8 mouse cellular contexts compared by ENCODE assay signal in genomic region chr6:31218139-31218750, GRCm38 (mm10).
A peak's percentile ranks its signal among the peaks of the same experiment; 100 is the strongest.
DNase-seq lines count a peak whose midpoint lies in the region; ATAC-seq and TF ChIP-seq lines count a peak whose summit lies in the region.

No protein-coding gene starts in this region.

- no peak overlapping the region for H3K27ac ChIP-seq in forebrain, embryonic 10.5 days
- H3K27ac ChIP-seq in heart, embryonic 15.5 days = 0 out of 2 replicates have a peak overlapping the region, but pooled peaks have one; percentile 30
- H3K27ac ChIP-seq in liver, embryonic 14.5 days = no peak overlapping the region

- H3K36me3 ChIP-seq in forebrain, embryonic 10.5 days (replicated peaks) = no peaks in the 10 kb centered on the region
- no peaks in the 10 kb centered on the region for H3K36me3 ChIP-seq in heart, embryonic 15.5 days
- no peaks in the 10 kb centered on the region for H3K36me3 ChIP-seq in liver, embryonic 14.5 days (replicated peaks; ENCODE audit: control insufficient read depth, insufficient read depth, low read depth)

- H3K4me3 ChIP-seq in forebrain, embryonic 10.5 days = peak overlapping the region; percentile 78
- peak overlapping the region; percentile 71 for H3K4me3 ChIP-seq in heart, embryonic 15.5 days
- H3K4me3 ChIP-seq in liver, embryonic 14.5 days (ENCODE audit: insufficient read depth in 1 of 2, low read depth in 2 of 2, low read length in 2 of 2) = peak overlapping the region; percentile 40 to 41

- TF ChIP-seq EP300 in liver, embryonic 14.5 days (IDR thresholded peaks at IDR 0.05; ENCODE audit: low read depth) = no peak

- peak overlapping the region; percentile 100 for H3K4me2 ChIP-seq in heart, embryonic 15.5 days
- H3K4me2 ChIP-seq in liver, embryonic 14.5 days (ENCODE audit: low read depth) = peak overlapping the region; percentile 71

- H3K9ac ChIP-seq in heart, embryonic 15.5 days = peak overlapping the region; percentile 36
- H3K9ac ChIP-seq in liver, embryonic 14.5 days (replicated peaks) = no peak overlapping the region

- WGBS in forebrain, embryonic 10.5 days = under 1% methylated on average over 40 of the region's 40 CpGs
- under 1% methylated on average over 40 of the region's 40 CpGs for WGBS in heart, embryonic 15.5 days
- 1% methylated on average over 40 of the region's 40 CpGs for WGBS in liver, embryonic 14.5 days (ENCODE audit: insufficient replicate concordance)

- no peak for TF ChIP-seq CTCF in liver, embryonic 14.5 days (IDR thresholded peaks at IDR 0.05; ENCODE audit: low read depth)

- 0 out of 2 replicates have a peak, but pooled peaks have one; percentile 8 for ATAC-seq in heart, embryonic 15.5 days (replicated peaks; ENCODE audit: insufficient number of reproducible peaks, insufficient read depth, low FRiP score, low read depth)
- no peak for ATAC-seq in liver, embryonic 14.5 days (ENCODE audit: insufficient read depth)

- peaks cover 54% of the 10 kb centered on the region for H3K4me1 ChIP-seq in forebrain, embryonic 10.5 days
- peaks cover 35% of the 10 kb centered on the region for H3K4me1 ChIP-seq in heart, embryonic 15.5 days (replicated peaks)
- 0 out of 4 replicates have a peak, but pooled peaks cover 0 to 2% of the 10 kb centered on the region in 2 experiments for H3K4me1 ChIP-seq in liver, embryonic 14.5 days (replicated peaks; ENCODE audit: control insufficient read depth in 2 of 2, insufficient read depth in 2 of 2, low read length in 1 of 2)

- peak; percentile 73 to 80 for DNase-seq in CD8-positive naive resting alpha-beta T cell, adult 2 months (ENCODE audit: low read depth in 2 of 2, low spot score in 2 of 2)
- peak; percentile 74 to 81 for DNase-seq in adrenal gland, postnatal 36 days
- DNase-seq in forebrain, embryonic 10.5 days (ENCODE audit: extremely low spot score, low spot score) = peak; percentile 65
- DNase-seq in kidney, postnatal 10 days = peak; percentile 42
- DNase-seq in liver, embryonic 14.5 days (ENCODE audit: low read depth in 3 of 3, low spot score in 3 of 3) = no peak
- DNase-seq in natural killer cell, adult 2 months (ENCODE audit: low spot score in 2 of 2) = peak; percentile 81 to 85
- peak; percentile 57 for DNase-seq in thymus, postnatal 0 days (ENCODE audit: low spot score)

- peaks cover 95% of the 10 kb centered on the region for H3K27me3 ChIP-seq in forebrain, embryonic 10.5 days (ENCODE audit: poor library complexity, severe bottlenecking)
- H3K27me3 ChIP-seq in heart, embryonic 15.5 days = peaks cover 45% of the 10 kb centered on the region
- H3K27me3 ChIP-seq in liver, embryonic 14.5 days (ENCODE audit: control insufficient read depth, insufficient read depth, low read length) = peaks cover 78% of the 10 kb centered on the region

- no peaks in the 10 kb centered on the region for H3K9me3 ChIP-seq in forebrain, embryonic 10.5 days
- H3K9me3 ChIP-seq in heart, embryonic 15.5 days (replicated peaks) = no peaks in the 10 kb centered on the region
- no peaks in the 10 kb centered on the region for H3K9me3 ChIP-seq in liver, embryonic 14.5 days (ENCODE audit: control insufficient read depth, low read length)

Comparison
In these comparisons a context has a peak if more than half of its experiments do, and no peak if none do; other contexts are left out.
1. DNase-seq: peak in CD8-positive naive resting alpha-beta T cell, adult 2 months (2 of 2), adrenal gland, postnatal 36 days (2 of 2), forebrain, embryonic 10.5 days (single experiment), kidney, postnatal 10 days (single experiment), natural killer cell, adult 2 months (2 of 2) and thymus, postnatal 0 days (single experiment); none in liver, embryonic 14.5 days (0 of 3).
2. Peak in every context shown above with its lines, with median percentiles within 50 percentile points of each other: H3K4me3 ChIP-seq.